Mouse (Mus musculus) kidney, embryonic 16.5 days (tissue): ENCODE measurements around the gene Cklf. TPM values are rescaled to one million over a fixed set of nuclear protein-coding genes. Genes with fewer than 3 reads are reported as not detected.
A peak's percentile ranks its signal among the peaks of the same experiment; 100 is the strongest.

Source experiments
- ATAC-seq: fragments of 200-750 bp; cut with Nextera tagmentation; 2 replicates; pipeline ENCODE4 v1.8.0; 2017; ENCODE audit warnings: moderate TSS enrichment; ENCODE audit not compliant: low FRiP score, low TSS enrichment
- H3K27ac ChIP-seq: fragments of 300-500 bp; sonication (generic); 2 replicates; pipeline ENCODE4 v1.5.1; 2014; ENCODE audit warnings: low read length
- H3K27me3 ChIP-seq: fragments of 300-500 bp; sonication (generic); 2 replicates; pipeline ENCODE4 v1.6.1; 2014; ENCODE audit warnings: low read length, control low read depth, mixed read lengths; ENCODE audit not compliant: insufficient read depth
- H3K36me3 ChIP-seq: fragments of 300-500 bp; sonication (generic); 2 replicates; pipeline ENCODE4 v1.6.1; 2014; ENCODE audit warnings: low read length, control low read depth, mixed read lengths; ENCODE audit not compliant: insufficient read depth
- H3K4me1 ChIP-seq: fragments of 300-500 bp; sonication (generic); 2 replicates; pipeline ENCODE4 v1.6.1; 2014; ENCODE audit warnings: low read length, control low read depth, mixed read lengths; ENCODE audit not compliant: insufficient read depth
- H3K4me2 ChIP-seq: fragments of 300-500 bp; sonication (generic); replicated peaks from 2 replicates; pipeline ENCODE4 v1.6.1; 2014; ENCODE audit warnings: low read depth, low read length
- H3K4me3 ChIP-seq: fragments of 300-500 bp; sonication (generic); 2 replicates; pipeline ENCODE4 v1.5.1; 2014; ENCODE audit warnings: mild to moderate bottlenecking, low read length
- H3K9ac ChIP-seq: fragments of 300-500 bp; sonication (generic); replicated peaks from 2 replicates; pipeline ENCODE4 v1.6.1; 2014; ENCODE audit warnings: low read length
- H3K9me3 ChIP-seq: fragments of 300-500 bp; sonication (generic); 2 replicates; pipeline ENCODE4 v1.6.1; 2016; ENCODE audit warnings: low read length, control low read depth
- WGBS: fragments of 180-500 bp; shearing (Covaris S2); extraction: QIAGEN DNeasy Blood & Tissue Kit; methylation state at CpG from one replicate; pipeline ENCODE4 v1.1.7; 2014; 5-methylcytosine and 5-hydroxymethylcytosine counted together
- polyA plus RNA-seq: library from polyadenylated mRNA; unstranded; fragments of >200 nt; fragmentation: Nextera tagmentation; extraction: Ambion mirVana; gene quantifications from 2 replicates; pipeline ENCODE4 v1.2.1, GENCODE M21; 2015

Cklf gene
- polyA plus RNA-seq, 1 experiment from 2014 or later: 40.0 TPM

DNA sequence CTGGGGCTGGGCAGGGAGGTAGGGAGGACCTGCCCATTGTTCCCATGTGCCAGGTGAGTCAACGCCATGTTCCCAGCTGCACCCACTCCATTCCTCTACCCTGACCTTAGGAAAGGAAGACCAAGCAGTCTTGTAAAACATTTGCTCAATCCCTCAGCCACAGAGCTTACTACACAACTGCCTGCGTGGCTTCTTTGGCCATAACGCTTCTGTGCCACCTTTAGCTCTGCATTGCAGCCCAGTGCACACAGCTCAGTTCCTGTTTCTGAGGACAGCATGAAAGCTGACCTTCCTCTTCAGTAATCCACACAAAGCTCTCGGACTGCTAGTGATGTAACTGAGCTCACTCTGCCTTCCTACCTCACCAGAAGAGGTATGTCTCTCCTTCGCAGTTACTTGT lies 17.7 kb upstream of the Cklf start:
- Histone ChIP-seq H3K9ac (no peak overlapping the region), H3K9me3 (no peaks in the 10 kb centered on the region), H3K4me3 (no peak overlapping the region), H3K27me3 (no peaks in the 10 kb centered on the region), H3K36me3 (peaks cover 67% of the 10 kb centered on the region), H3K4me2 (no peak overlapping the region), H3K27ac (no peak overlapping the region), H3K4me1 (no peaks in the 10 kb centered on the region)
- no peak for ATAC-seq
- 96% methylated on average over 5 of the region's 5 CpGs for WGBS

DNA sequence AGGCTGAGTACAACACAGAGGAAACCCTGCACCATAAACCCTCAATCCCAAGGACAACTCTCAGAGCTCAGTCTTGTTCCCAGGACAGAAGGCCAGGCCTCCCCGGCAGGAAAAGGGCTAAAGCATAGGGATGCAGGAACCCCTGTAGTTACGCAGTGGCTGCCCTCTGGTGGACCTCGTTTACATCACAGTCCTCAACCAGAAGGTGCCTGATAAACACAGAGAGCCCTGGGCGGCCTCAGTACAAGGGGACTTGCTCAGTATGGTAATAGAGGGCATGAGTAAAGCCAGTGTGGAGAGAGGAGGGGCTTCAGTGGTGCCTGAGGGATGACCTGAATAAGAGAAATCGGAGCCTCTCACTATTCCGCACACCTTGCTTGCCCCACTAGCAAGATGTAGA lies 16.1 kb upstream of the Cklf start:
- no peak overlapping the region for H3K9ac ChIP-seq
- no peak overlapping the region for H3K4me2 ChIP-seq
- 50% methylated on average over 6 of the region's 6 CpGs for WGBS
- no peaks in the 10 kb centered on the region for H3K4me1 ChIP-seq
- peak; percentile 57 for ATAC-seq
- no peaks in the 10 kb centered on the region for H3K9me3 ChIP-seq
- no peak overlapping the region for H3K4me3 ChIP-seq
- H3K27me3 ChIP-seq: no peaks in the 10 kb centered on the region
- peaks cover 60% of the 10 kb centered on the region for H3K36me3 ChIP-seq
- H3K27ac ChIP-seq: no peak overlapping the region

DNA sequence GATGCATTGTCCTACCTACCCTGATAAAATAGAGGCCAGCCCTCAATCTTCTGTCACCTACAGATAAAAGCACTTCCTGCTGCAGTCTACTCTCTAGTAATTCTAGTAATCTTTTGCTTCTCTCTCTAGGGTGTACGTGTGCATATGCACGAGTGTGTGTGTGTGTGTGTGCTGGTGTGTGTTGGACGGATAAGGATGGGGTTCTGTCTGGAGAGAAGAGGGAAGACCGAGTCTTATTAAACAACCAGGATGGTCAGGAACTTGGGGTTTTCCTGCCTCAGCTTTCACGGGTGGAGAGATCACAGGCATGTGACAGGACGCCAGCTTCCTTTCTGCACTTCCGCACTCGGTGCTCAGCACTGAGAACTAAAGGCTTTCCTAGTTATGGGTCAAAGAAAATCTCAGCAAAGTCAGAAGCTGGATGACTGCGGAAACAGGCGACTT lies 11.2 kb upstream of the Cklf start:
- H3K36me3 ChIP-seq: peaks cover 53% of the 10 kb centered on the region
- H3K9me3 ChIP-seq: no peaks in the 10 kb centered on the region
- no peak overlapping the region for H3K4me3 ChIP-seq
- no peaks in the 10 kb centered on the region for H3K27me3 ChIP-seq
- H3K4me1 ChIP-seq: no peaks in the 10 kb centered on the region
- H3K9ac ChIP-seq: no peak overlapping the region
- ATAC-seq: no peak
- no peak overlapping the region for H3K27ac ChIP-seq
- H3K4me2 ChIP-seq: no peak overlapping the region
- 87% methylated on average over 10 of the region's 10 CpGs for WGBS

DNA sequence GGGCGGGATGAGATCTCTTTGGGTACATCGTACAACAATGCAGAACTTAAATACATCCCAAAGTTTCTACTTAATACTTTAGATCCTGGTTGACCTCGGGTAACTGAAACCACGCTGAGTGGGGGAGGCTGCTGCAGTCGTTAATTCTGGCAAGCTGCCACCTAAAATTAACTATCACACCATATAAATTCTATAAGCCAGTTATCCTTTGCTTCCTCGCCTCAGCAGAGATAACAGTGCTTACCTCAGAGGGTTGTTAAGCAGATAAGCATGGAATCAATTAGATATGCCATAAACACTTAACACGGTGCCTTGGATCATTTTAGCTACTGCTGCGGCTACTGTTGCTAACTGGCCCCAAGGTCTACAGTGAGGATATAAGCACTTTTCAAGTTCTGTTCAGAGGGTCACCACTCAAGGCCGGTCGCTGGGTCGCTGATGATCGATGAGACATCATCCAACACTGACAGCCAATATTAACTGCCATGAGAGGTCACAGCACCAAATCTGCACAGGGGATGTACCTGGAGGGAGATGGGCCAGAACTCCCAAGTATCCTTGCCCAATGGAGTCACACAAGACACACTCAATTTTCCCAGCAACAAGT lies 8.5 kb upstream of the Cklf start:
- no peak overlapping the region for H3K4me3 ChIP-seq
- H3K27ac ChIP-seq: no peak overlapping the region
- no peaks in the 10 kb centered on the region for H3K9me3 ChIP-seq
- H3K36me3 ChIP-seq: peaks cover 40% of the 10 kb centered on the region
- WGBS: 67% methylated on average over 12 of the region's 12 CpGs
- peaks cover 11% of the 10 kb centered on the region for H3K4me1 ChIP-seq
- no peak for ATAC-seq
- no peaks in the 10 kb centered on the region for H3K27me3 ChIP-seq
- no peak overlapping the region for H3K9ac ChIP-seq
- no peak overlapping the region for H3K4me2 ChIP-seq

DNA sequence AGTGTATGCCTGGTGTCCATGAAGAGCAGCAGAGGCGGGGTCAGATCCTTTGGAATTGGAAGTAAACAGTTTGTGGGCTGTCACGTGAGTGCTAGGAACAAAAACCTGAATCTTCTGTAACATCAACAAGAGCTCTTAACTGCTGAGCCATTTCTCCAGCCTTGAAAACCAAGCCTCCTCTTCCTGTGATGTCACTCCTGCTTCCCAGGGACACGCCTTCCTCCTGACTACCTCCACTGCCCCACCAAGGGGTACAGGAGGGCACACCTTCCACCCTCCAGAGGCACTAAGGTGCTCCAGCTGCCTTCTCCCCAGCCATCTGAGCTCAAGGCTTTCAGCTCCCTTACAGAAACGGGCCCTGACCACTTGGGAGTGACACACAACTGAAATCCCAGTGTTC lies 4.0 kb upstream of the Cklf start:
- no peaks in the 10 kb centered on the region for H3K27me3 ChIP-seq
- H3K9me3 ChIP-seq: no peaks in the 10 kb centered on the region
- 79% methylated on average over 4 of the region's 4 CpGs for WGBS
- H3K36me3 ChIP-seq: peaks cover 15% of the 10 kb centered on the region
- no peak overlapping the region for H3K4me3 ChIP-seq
- H3K27ac ChIP-seq: no peak overlapping the region
- no peak overlapping the region for H3K9ac ChIP-seq
- no peak for ATAC-seq
- peaks cover 21% of the 10 kb centered on the region for H3K4me1 ChIP-seq
- H3K4me2 ChIP-seq: no peak overlapping the region

DNA sequence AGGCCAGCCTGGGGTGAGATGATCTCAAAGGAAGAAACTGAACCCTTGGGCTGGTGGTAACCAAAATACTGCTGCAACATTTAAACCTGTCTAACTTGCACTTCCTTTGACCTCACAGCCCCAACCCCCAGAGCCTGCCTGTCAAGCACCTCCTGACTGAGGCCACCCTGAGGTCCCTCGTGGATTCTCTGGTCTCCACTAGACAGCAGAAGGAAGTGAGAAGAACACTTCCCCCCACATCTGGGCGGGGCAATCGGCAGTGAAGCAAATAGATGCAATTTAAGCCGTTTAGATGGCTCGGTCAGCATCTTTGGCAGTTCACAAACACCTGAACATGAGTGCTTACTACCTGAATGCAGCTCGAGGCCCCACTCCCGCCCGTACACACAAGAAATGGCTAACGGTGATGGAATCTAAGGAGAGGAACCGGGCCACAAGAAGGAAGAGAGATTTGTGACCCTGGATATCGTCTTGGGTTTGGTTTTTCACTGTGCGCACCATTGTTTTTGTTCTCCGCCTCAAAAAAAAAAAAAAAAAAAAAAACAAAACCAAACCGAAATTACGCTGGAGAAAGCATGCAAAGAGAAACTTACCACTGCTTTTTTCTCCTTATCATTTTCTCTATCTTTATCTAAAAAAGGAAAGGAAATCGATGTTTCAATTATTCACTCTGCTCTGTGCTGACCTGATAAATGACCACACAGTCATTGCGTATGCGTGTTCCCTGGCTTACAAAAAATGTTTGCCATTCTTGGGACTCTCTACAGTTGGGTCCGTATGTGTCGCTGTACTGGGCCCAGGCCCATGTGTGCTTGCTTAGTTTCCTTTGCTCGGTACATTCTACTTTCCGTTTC lies 3.4 kb upstream of the Cklf start:
- H3K9ac ChIP-seq: peak overlapping the region; percentile 86
- H3K36me3 ChIP-seq: peaks cover 11% of the 10 kb centered on the region
- no peak overlapping the region for H3K27ac ChIP-seq
- ATAC-seq: no peak
- peaks cover 27% of the 10 kb centered on the region for H3K4me1 ChIP-seq
- H3K27me3 ChIP-seq: no peaks in the 10 kb centered on the region
- H3K4me2 ChIP-seq: peak overlapping the region; percentile 84
- WGBS: 55% methylated on average over 22 of the region's 22 CpGs
- peak overlapping the region; percentile 98 for H3K4me3 ChIP-seq
- no peaks in the 10 kb centered on the region for H3K9me3 ChIP-seq

DNA sequence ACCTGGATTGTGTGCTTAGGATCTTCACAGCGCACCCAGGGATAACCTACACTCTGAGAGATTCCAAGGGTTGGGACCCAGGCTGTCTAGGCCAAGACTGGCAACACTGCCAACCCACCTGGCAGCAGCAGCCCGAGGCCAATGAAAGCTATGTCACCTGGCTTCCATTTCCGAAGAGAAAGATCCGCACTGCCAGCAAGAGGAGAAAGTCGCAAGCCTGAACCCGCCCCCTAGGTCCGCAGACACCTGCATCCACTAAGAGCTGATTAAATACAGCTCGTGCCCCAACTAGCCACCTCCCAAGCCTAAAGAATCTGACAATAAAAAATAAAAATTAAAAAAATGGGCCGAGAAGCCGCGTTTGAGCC lies 2.8 kb upstream of the Cklf start:
- no peaks in the 10 kb centered on the region for H3K27me3 ChIP-seq
- peaks cover 27% of the 10 kb centered on the region for H3K4me1 ChIP-seq
- peak overlapping the region; percentile 84 for H3K4me2 ChIP-seq
- no peaks in the 10 kb centered on the region for H3K9me3 ChIP-seq
- 3% methylated on average over 11 of the region's 11 CpGs for WGBS
- peak overlapping the region; percentile 98 for H3K4me3 ChIP-seq
- 0 out of 2 replicates have a peak overlapping the region, but pooled peaks have one; percentile 59 for H3K27ac ChIP-seq
- peak overlapping the region; percentile 86 for H3K9ac ChIP-seq
- ATAC-seq: peak; percentile 7; the same call in 1 of the 2 replicates
- H3K36me3 ChIP-seq: peaks cover 5% of the 10 kb centered on the region

DNA sequence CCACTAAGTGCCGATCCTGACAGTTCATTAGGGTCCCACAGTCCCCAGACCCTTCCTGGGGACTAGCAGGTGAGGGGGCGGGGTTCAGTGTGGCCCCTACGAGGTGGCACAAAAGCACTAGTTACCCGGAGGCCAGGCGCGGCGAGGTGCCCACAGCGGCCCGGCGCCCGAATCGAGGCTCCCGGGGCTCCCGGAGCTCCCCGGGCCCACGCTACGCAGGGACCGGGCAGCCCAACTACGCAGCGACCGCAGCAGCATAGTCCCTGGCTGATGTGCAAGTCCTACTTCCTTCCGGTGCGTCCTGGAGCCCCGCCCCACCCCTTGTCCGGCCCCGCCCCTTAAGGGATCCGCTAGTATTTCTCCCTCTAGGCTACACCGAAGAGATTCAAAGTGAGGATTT lies 2.4 kb upstream of the Cklf start, which contains the start of gene Tk2:
Gene Tk2 (minus strand): TSS at position 283 of the 400 bp plus-strand sequence.
- no peaks in the 10 kb centered on the region for H3K27me3 ChIP-seq
- H3K9ac ChIP-seq: peak within 1 kb of the TSS; percentile 86
- peak within 1 kb of the TSS; percentile 84 for H3K4me2 ChIP-seq
- H3K27ac ChIP-seq: 0 out of 2 replicates have a peak within 1 kb of the TSS, but pooled peaks have one; percentile 59
- peak within 1 kb of the TSS; percentile 98 for H3K4me3 ChIP-seq
- under 1% methylated on average over 28 of the region's 28 CpGs for WGBS
- peaks cover 2% of the 10 kb centered on the region; the same call in 1 of the 2 replicates for H3K36me3 ChIP-seq
- peaks cover 27% of the 10 kb centered on the region for H3K4me1 ChIP-seq
- ATAC-seq: peak; percentile 87
- no peaks in the 10 kb centered on the region for H3K9me3 ChIP-seq

DNA sequence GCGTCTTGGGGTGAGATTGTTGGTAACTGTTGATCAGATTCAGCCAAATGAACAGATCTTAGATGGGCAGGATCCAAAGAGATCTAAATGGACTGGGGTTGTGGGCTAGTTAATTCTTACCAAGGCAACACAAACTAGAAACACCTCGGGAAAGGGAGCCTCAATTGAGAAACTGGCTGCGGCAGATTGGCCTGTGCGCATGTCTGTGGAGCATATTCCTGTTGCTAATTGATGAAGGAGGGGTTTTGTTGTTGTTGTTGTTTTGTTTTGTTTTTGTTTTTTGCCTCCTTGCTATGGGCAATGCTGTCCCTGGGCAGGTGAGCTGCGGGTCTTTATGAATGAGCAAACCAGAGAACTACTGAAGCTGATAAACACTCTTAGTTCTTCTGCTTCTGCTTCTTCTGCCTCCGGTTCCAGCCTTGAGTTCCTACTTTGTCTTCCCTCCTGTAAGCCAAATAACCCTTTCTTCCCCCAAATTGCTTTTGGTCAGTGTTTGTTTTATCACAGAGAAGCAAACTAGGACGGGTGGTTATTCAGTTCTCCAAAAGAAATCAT lies 1.1 kb upstream of the Cklf start:
- Histone ChIP-seq H3K9ac (no peak overlapping the region), H3K36me3 (no peaks in the 10 kb centered on the region), H3K27ac (no peak overlapping the region), H3K27me3 (no peaks in the 10 kb centered on the region), H3K4me2 (no peak overlapping the region), H3K9me3 (no peaks in the 10 kb centered on the region), H3K4me3 (no peak overlapping the region), H3K4me1 (peaks cover 27% of the 10 kb centered on the region)
- 78% methylated on average over 7 of the region's 7 CpGs for WGBS
- ATAC-seq: no peak
